Mouse (Mus musculus) embryonic facial prominence, embryonic 10.5 days (tissue): ENCODE results near the gene Ttll5. TPM values are rescaled to one million over a fixed set of nuclear protein-coding genes. Genes with fewer than 3 reads are reported as not detected.

Source experiments
- DNase-seq: peaks from one replicate; pipeline ENCODE4 v3.0.0-alpha.2; 2017; ENCODE audit warnings: low spot score
- H3K27ac ChIP-seq: fragments of 300-500 bp; sonication (generic); replicated peaks from 2 replicates; pipeline ENCODE4 v1.5.1; 2016; ENCODE audit warnings: mild to moderate bottlenecking
- H3K27me3 ChIP-seq: fragments of 300-500 bp; sonication (generic); replicated peaks from 2 replicates; pipeline ENCODE4 v1.6.1; 2016; ENCODE audit warnings: low read depth, mild to moderate bottlenecking; ENCODE audit not compliant: poor library complexity, severe bottlenecking
- H3K36me3 ChIP-seq: fragments of 300-500 bp; sonication (generic); replicated peaks from 2 replicates; pipeline ENCODE4 v1.6.1; 2016; ENCODE audit warnings: mild to moderate bottlenecking, moderate library complexity
- H3K4me1 ChIP-seq: fragments of 300-500 bp; sonication (generic); 2 replicates; pipeline ENCODE4 v1.6.1; 2016
- H3K4me3 ChIP-seq: fragments of 300-500 bp; sonication (generic); 2 replicates; pipeline ENCODE4 v1.5.1; 2016; ENCODE audit warnings: mild to moderate bottlenecking, moderate library complexity
- H3K9me3 ChIP-seq: fragments of 300-500 bp; sonication (generic); 2 replicates; pipeline ENCODE4 v1.6.1; 2016; ENCODE audit warnings: mild to moderate bottlenecking
- WGBS: fragments of 180-500 bp; shearing (Covaris S2); methylation state at CpG from one replicate; pipeline ENCODE4 v1.1.7; 2016; 5-methylcytosine and 5-hydroxymethylcytosine counted together
- polyA plus RNA-seq: library from polyadenylated mRNA; unstranded; fragments of >200 nt; fragmentation: Nextera tagmentation; extraction: Ambion mirVana; gene quantifications from 2 replicates; pipeline ENCODE4 v1.2.1, GENCODE M21; 2016

The Ttll5 gene
- polyA plus RNA-seq, 1 experiment from 2014 or later, result 17.0 TPM

- WGBS, result 72% methylated on average over 5 of the region's 5 CpGs
- H3K4me3 ChIP-seq, result no peak overlapping the region
- no peak overlapping the region for H3K27ac ChIP-seq
- no peaks in the 10 kb centered on the region for H3K27me3 ChIP-seq
- H3K36me3 ChIP-seq, result 0 out of 2 replicates have a peak, but pooled peaks cover 2% of the 10 kb centered on the region
- no peak for DNase-seq
- peaks cover 17% of the 10 kb centered on the region for H3K4me1 ChIP-seq
- no peaks in the 10 kb centered on the region for H3K9me3 ChIP-seq
Measured at GRCm38 (mm10) chr12:86030932-86031331, 206.5 kb downstream of the Ttll5 start.

- Histone ChIP-seq H3K4me3 (no peak overlapping the region), H3K4me1 (peaks cover 29% of the 10 kb centered on the region), H3K9me3 (no peaks in the 10 kb centered on the region), H3K27ac (no peak overlapping the region), H3K27me3 (no peaks in the 10 kb centered on the region), H3K36me3 (no peaks in the 10 kb centered on the region)
- DNase-seq, result no peak
Measured at GRCm38 (mm10) chr12:86035586-86035985, 211.1 kb downstream of the Ttll5 start.

- 50% methylated on average over 9 of the region's 9 CpGs for WGBS
- Histone ChIP-seq H3K36me3 (0 out of 2 replicates have a peak, but pooled peaks cover 5% of the 10 kb centered on the region), H3K27ac (peak overlapping the region; percentile 60), H3K4me1 (peaks cover 27% of the 10 kb centered on the region), H3K4me3 (no peak overlapping the region), H3K9me3 (no peaks in the 10 kb centered on the region), H3K27me3 (no peaks in the 10 kb centered on the region)
- DNase-seq, result no peak
Measured at GRCm38 (mm10) chr12:86036368-86037166, 212.1 kb downstream of the Ttll5 start.

GRCm38 (mm10) chr12:86037235-86037921 lies 212.9 kb downstream of the Ttll5 start:
- Histone ChIP-seq H3K27me3 (no peaks in the 10 kb centered on the region), H3K36me3 (peaks cover 5% of the 10 kb centered on the region; the same call in 1 of the 2 replicates), H3K4me3 (0 out of 2 replicates have a peak overlapping the region, but pooled peaks have one; percentile 5), H3K27ac (peak overlapping the region; percentile 60), H3K9me3 (no peaks in the 10 kb centered on the region), H3K4me1 (peaks cover 27% of the 10 kb centered on the region)
- WGBS, result 25% methylated on average over 12 of the region's 12 CpGs
- peak; percentile 59 for DNase-seq

- Histone ChIP-seq H3K4me1 (peaks cover 26% of the 10 kb centered on the region), H3K36me3 (peaks cover 18% of the 10 kb centered on the region), H3K27ac (no peak overlapping the region), H3K9me3 (peaks cover 9% of the 10 kb centered on the region; the same call in 1 of the 2 replicates), H3K4me3 (no peak overlapping the region), H3K27me3 (no peaks in the 10 kb centered on the region)
- WGBS, result 77% methylated on average over 5 of the region's 5 CpGs
- no peak for DNase-seq
Measured at GRCm38 (mm10) chr12:86039078-86039477, 214.6 kb downstream of the Ttll5 start.

GRCm38 (mm10) chr12:86039751-86040150 lies 215.3 kb downstream of the Ttll5 start:
- DNase-seq, result no peak
- Histone ChIP-seq H3K27me3 (no peaks in the 10 kb centered on the region), H3K4me1 (peaks cover 24% of the 10 kb centered on the region), H3K4me3 (no peak overlapping the region), H3K27ac (no peak overlapping the region), H3K36me3 (peaks cover 18% of the 10 kb centered on the region), H3K9me3 (peaks cover 9% of the 10 kb centered on the region; the same call in 1 of the 2 replicates)
- 91% methylated on average over 6 of the region's 6 CpGs for WGBS

- no peak for DNase-seq
- Histone ChIP-seq H3K9me3 (peaks cover 9% of the 10 kb centered on the region; the same call in 1 of the 2 replicates), H3K27ac (no peak overlapping the region), H3K27me3 (no peaks in the 10 kb centered on the region), H3K4me1 (peaks cover 8% of the 10 kb centered on the region), H3K4me3 (no peak overlapping the region), H3K36me3 (peaks cover 16% of the 10 kb centered on the region)
- WGBS, result 83% methylated on average over 5 of the region's 5 CpGs
Measured at GRCm38 (mm10) chr12:86046141-86046540, 221.7 kb downstream of the Ttll5 start.

GRCm38 (mm10) chr12:86046776-86047175 lies 222.3 kb downstream of the Ttll5 start:
- Histone ChIP-seq H3K4me3 (no peak overlapping the region), H3K4me1 (peaks cover 8% of the 10 kb centered on the region), H3K27me3 (no peaks in the 10 kb centered on the region), H3K9me3 (peaks cover 9% of the 10 kb centered on the region; the same call in 1 of the 2 replicates), H3K27ac (no peak overlapping the region), H3K36me3 (peaks cover 13% of the 10 kb centered on the region)
- WGBS, result 94% methylated on average over 2 of the region's 2 CpGs
- DNase-seq, result no peak

DNA sequence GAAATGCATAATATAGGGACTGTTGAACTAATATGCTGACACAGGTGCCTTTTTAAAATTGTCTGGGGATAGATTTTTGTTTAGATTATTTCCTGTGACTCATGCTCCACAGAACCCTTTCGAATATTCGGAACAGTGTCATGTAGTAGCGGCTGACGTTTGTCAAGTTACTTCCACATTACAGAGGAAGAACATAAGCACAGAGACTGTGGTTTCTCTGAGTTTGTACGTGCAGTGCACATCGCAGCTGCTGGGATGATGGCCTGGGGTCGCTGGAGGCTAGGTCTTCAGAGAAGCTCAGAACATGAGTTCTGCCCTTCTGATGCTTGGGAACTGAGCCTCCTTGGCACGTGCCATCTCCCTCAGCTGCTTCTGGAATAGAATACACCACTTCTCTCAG lies 222.9 kb downstream of the Ttll5 start:
- 89% methylated on average over 8 of the region's 8 CpGs for WGBS
- no peak overlapping the region for H3K27ac ChIP-seq
- no peak for DNase-seq
- H3K4me3 ChIP-seq, result no peak overlapping the region
- H3K9me3 ChIP-seq, result peaks cover 9% of the 10 kb centered on the region; the same call in 1 of the 2 replicates
- peaks cover 8% of the 10 kb centered on the region for H3K4me1 ChIP-seq
- H3K27me3 ChIP-seq, result no peaks in the 10 kb centered on the region
- H3K36me3 ChIP-seq, result peaks cover 13% of the 10 kb centered on the region

- WGBS, result 77% methylated on average over 6 of the region's 6 CpGs
- no peaks in the 10 kb centered on the region for H3K9me3 ChIP-seq
Measured at GRCm38 (mm10) chr12:86049813-86050212, 225.4 kb downstream of the Ttll5 start.

DNA sequence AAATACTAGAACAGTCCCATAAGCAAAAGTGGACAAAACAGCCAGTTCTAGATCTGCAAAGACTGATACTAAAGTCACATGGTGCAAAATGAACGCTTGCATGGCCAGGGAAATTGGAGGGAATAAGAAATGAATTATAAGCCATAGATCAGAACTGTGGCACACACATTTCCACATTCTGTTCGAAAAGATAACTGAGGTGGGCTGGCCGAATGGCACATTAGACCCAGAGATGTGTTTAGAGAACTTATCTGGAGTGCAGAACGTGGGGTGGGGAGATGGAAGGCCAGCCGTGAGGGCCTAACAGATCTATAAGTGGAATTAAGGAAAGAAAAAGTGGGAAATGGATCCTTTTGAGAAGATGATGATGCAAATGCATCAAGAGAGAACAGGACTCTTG lies 227.0 kb downstream of the Ttll5 start:
- peaks cover 16% of the 10 kb centered on the region for H3K36me3 ChIP-seq
- no peak for DNase-seq
- no peak overlapping the region for H3K27ac ChIP-seq
- no peak overlapping the region for H3K4me3 ChIP-seq
- WGBS, result 94% methylated on average over 5 of the region's 5 CpGs
- H3K27me3 ChIP-seq, result no peaks in the 10 kb centered on the region
- H3K9me3 ChIP-seq, result no peaks in the 10 kb centered on the region
- peaks cover 8% of the 10 kb centered on the region for H3K4me1 ChIP-seq

More at GRCm38 (mm10) chr12:86049813-86050212, 225.4 kb downstream of the Ttll5 start:
- Histone ChIP-seq H3K36me3 (no peaks in the 10 kb centered on the region; the same call in 1 of the 2 replicates), H3K4me1 (peaks cover 8% of the 10 kb centered on the region), H3K27me3 (no peaks in the 10 kb centered on the region), H3K27ac (no peak overlapping the region), H3K4me3 (no peak overlapping the region)
- no peak for DNase-seq

DNA sequence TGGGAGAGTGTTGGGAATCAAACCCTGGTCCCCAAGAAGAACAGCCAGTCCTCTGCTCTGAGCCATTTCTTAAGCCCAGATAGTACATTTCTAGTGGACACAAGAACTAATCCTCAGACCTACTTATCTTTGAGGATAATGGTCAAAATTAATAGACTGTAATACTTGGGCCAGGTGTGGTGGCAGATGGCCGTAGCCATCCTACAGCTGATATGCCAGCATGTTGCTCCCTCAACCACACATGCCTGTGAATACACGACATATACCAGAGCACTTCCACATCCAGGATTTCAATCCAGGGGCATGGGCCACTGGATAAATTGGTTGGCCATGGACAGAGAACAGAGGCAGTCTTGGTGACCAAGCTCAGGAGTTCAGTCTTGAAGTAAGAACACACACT lies 230.8 kb downstream of the Ttll5 start:
- no peak for DNase-seq
- no peak overlapping the region for H3K4me3 ChIP-seq
- WGBS, result 92% methylated on average over 2 of the region's 2 CpGs
- H3K4me1 ChIP-seq, result no peaks in the 10 kb centered on the region
- no peaks in the 10 kb centered on the region for H3K27me3 ChIP-seq
- no peak overlapping the region for H3K27ac ChIP-seq
- H3K36me3 ChIP-seq, result peaks cover 45% of the 10 kb centered on the region
- H3K9me3 ChIP-seq, result no peaks in the 10 kb centered on the region
